Mouse (Mus musculus): ENCODE measurements at regions not wholly inside any gene's neighbourhood (a gene's known extent, or its start where the extent isn't known, plus 50 kb on each side); places are given as distances from the start of the nearest gene placed in this dataset.
"Not testable (repeated sequence)": the region's sequence is repeated elsewhere in the genome, so short reads cannot be mapped to it uniquely, and the experiment has no call there.

- no peak overlapping the region for H3K4me3 ChIP-seq
- ATAC-seq (replicated peaks): no peak
- no peaks in the 10 kb centered on the region for H3K9me3 ChIP-seq
- no peaks in the 10 kb centered on the region for H3K27me3 ChIP-seq (replicated peaks)
- H3K9ac ChIP-seq: no peak overlapping the region
- H3K36me3 ChIP-seq (replicated peaks): no peaks in the 10 kb centered on the region
- WGBS: 65% methylated on average over 7 of the region's 7 CpGs
- H3K4me1 ChIP-seq: peaks cover 21% of the 10 kb centered on the region
- H3K27ac ChIP-seq: no peak overlapping the region
- no peak overlapping the region for H3K4me2 ChIP-seq
These were observed 137.7 kb upstream of the Ubl3 start for GRCm38 (mm10) chr5:148690158-148690822.

GRCm38 (mm10) chr5:148689297-148689696 lies 136.7 kb upstream of the Ubl3 start:
- Histone ChIP-seq H3K27ac (0 out of 2 replicates have a peak overlapping the region, but pooled peaks have one; percentile 4), H3K36me3 (replicated peaks) (no peaks in the 10 kb centered on the region), H3K9me3 (no peaks in the 10 kb centered on the region), H3K4me2 (no peak overlapping the region), H3K4me1 (peaks cover 21% of the 10 kb centered on the region), H3K4me3 (no peak overlapping the region), H3K27me3 (replicated peaks) (no peaks in the 10 kb centered on the region), H3K9ac (no peak overlapping the region)
- WGBS: 82% methylated on average over 9 of the region's 9 CpGs
- ATAC-seq (replicated peaks): 0 out of 2 replicates have a peak, but pooled peaks have one; percentile 6

GRCm38 (mm10) chr5:148688501-148688900 lies 135.9 kb upstream of the Ubl3 start:
- H3K27me3 ChIP-seq (replicated peaks): no peaks in the 10 kb centered on the region
- H3K4me1 ChIP-seq: peaks cover 21% of the 10 kb centered on the region
- no peak overlapping the region for H3K9ac ChIP-seq
- H3K36me3 ChIP-seq (replicated peaks): no peaks in the 10 kb centered on the region
- H3K4me3 ChIP-seq: no peak overlapping the region
- peak overlapping the region; percentile 59 for H3K27ac ChIP-seq
- 42% methylated on average over 8 of the region's 8 CpGs for WGBS
- H3K4me2 ChIP-seq: no peak overlapping the region
- no peaks in the 10 kb centered on the region for H3K9me3 ChIP-seq
- ATAC-seq (replicated peaks): peak; percentile 48

DNA sequence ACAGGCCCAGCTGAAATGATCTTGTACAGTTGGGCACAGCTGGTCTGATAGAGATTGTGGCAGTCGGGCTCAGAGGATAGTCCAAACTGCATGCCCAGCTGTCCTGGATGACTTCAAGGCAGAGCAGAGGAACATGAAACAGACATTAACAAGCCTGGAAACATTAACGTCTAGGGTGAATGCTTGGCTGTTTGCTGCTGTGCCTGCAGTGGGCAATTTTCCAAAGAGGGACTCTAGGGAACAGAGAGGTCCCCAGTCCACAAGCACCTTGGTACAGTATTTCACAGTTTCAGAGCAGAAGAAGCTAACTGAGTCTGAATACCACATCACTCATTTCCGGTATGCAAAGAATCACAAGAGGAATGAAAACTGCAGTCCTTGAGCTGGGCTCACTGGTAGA lies 135.2 kb upstream of the Ubl3 start:
- no peak overlapping the region for H3K4me2 ChIP-seq
- no peak overlapping the region for H3K9ac ChIP-seq
- H3K4me3 ChIP-seq: no peak overlapping the region
- no peaks in the 10 kb centered on the region for H3K36me3 ChIP-seq (replicated peaks)
- H3K27ac ChIP-seq: peak overlapping the region; percentile 59; the same call in 1 of the 2 replicates
- no peaks in the 10 kb centered on the region for H3K27me3 ChIP-seq (replicated peaks)
- ATAC-seq (replicated peaks): no peak
- no peaks in the 10 kb centered on the region for H3K9me3 ChIP-seq
- peaks cover 21% of the 10 kb centered on the region for H3K4me1 ChIP-seq
- 72% methylated on average over 3 of the region's 3 CpGs for WGBS

- H3K27ac ChIP-seq: no peak overlapping the region
- ATAC-seq (replicated peaks): no peak
These were observed 131.6 kb upstream of the Ubl3 start for GRCm38 (mm10) chr5:148684216-148684615.

DNA sequence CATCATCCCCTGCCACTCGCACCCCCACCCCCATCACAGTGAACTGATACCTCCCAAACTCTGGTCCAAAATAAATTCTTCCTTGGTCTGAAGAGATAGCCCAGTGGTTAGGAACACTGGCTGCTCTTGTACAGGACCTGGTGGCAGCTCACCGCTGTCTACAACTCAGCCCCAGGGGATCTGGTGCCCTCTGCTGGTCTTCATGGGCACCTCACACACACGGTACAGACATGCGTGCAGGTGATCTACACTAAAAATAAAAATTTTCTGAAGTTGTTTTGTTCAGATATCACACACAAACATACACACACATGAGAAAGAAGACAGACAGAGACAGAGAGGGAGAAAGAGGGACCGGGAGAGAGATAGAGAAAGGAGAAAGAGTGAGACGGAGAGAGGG lies 130.0 kb upstream of the Ubl3 start:
- Histone ChIP-seq H3K9me3 (no peaks in the 10 kb centered on the region), H3K4me3 (no peak overlapping the region), H3K9ac (no peak overlapping the region), H3K4me1 (0 out of 2 replicates have a peak, but pooled peaks cover under 1% of the 10 kb centered on the region), H3K36me3 (replicated peaks) (no peaks in the 10 kb centered on the region), H3K4me2 (no peak overlapping the region), H3K27me3 (replicated peaks) (no peaks in the 10 kb centered on the region), H3K27ac (no peak overlapping the region)
- 95% methylated on average over 6 of the region's 6 CpGs for WGBS
- no peak for ATAC-seq (replicated peaks)

More at GRCm38 (mm10) chr5:148684216-148684615, 131.6 kb upstream of the Ubl3 start:
- Histone ChIP-seq H3K9me3 (no peaks in the 10 kb centered on the region), H3K4me2 (no peak overlapping the region), H3K4me1 (peaks cover 13% of the 10 kb centered on the region), H3K4me3 (no peak overlapping the region), H3K36me3 (replicated peaks) (no peaks in the 10 kb centered on the region), H3K27me3 (replicated peaks) (no peaks in the 10 kb centered on the region), H3K9ac (no peak overlapping the region)
- 78% methylated on average over 11 of the region's 11 CpGs for WGBS

DNA sequence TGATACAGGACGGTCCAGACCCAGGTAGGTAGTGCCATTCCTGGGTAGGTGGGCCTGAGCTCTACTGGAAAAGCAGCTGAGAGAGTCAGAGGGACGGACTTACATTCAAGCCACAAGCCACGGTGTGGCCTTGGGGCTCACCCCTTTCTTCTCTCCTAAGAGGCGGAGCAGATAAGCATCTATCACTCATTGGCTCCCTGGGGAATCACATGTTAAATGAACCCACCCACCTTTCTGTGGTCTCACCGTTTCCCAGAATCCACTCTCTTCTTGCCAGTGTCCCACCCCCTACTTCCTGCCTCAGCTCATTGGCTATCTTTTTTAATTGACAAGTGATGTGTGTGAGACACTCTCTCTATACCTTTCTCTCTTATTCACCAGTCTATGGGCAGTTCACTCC lies 127.8 kb upstream of the Ubl3 start:
- Histone ChIP-seq H3K9me3 (no peaks in the 10 kb centered on the region), H3K4me2 (no peak overlapping the region), H3K27ac (no peak overlapping the region), H3K4me3 (no peak overlapping the region), H3K4me1 (no peaks in the 10 kb centered on the region), H3K27me3 (replicated peaks) (no peaks in the 10 kb centered on the region), H3K9ac (no peak overlapping the region), H3K36me3 (replicated peaks) (no peaks in the 10 kb centered on the region)
- no peak for ATAC-seq (replicated peaks)
- WGBS: 89% methylated on average over 5 of the region's 5 CpGs

DNA sequence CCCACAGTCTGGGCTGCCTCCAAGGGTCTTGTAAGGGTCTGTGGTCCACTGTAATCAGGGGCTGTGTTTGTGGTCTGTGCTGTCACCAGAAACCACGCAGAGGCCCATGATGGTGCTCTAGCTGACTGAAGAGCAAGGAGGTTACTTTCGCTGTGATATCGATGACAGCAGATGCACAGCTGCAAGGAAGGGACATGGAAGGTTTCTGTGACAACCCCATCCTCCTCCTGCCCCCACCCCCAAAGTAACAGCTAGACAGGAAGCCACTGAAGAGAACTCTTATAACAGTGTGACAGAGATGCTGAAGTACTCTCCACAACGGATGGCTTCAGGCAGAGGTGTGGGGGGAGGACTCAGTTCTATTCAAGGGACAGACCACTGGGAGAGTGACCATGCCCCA lies 127.0 kb upstream of the Ubl3 start:
- H3K4me3 ChIP-seq: no peak overlapping the region
- H3K4me1 ChIP-seq: no peaks in the 10 kb centered on the region
- H3K9me3 ChIP-seq: no peaks in the 10 kb centered on the region
- no peak overlapping the region for H3K27ac ChIP-seq
- no peaks in the 10 kb centered on the region for H3K36me3 ChIP-seq (replicated peaks)
- no peak overlapping the region for H3K9ac ChIP-seq
- ATAC-seq (replicated peaks): no peak
- H3K4me2 ChIP-seq: no peak overlapping the region
- no peaks in the 10 kb centered on the region for H3K27me3 ChIP-seq (replicated peaks)
- WGBS: 91% methylated on average over 4 of the region's 4 CpGs

DNA sequence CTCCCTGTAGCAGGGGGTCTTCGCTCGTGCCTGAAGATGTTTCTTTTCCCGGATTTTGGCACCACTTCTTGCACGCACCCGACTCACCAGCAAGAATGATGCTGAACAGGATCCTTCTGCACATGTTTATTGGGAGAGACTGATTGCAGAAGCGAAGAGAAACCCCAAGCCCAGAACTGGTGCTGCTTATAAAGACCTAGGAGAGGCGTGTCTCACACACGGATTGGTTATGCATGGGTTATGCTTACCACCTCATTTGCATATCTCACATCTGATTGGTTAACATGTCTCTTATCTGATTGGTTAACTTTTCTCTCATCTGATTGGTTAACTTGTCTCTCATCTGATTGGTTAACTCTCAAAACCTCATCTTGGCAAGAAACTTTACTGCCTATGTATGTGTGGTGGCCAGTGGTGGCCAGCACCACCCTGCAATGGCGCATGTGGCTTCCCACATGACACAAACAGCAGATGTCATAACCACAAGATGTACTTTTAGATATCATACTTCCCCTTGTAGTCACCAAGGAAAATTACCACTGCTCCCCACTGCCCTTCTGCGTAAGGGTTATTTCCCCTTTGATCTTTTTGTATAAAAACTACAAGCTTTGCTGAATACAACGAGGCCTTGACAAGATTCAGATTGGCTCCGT lies 125.8 kb upstream of the Ubl3 start:
- H3K9ac ChIP-seq; H3K4me1 ChIP-seq; H3K27me3 ChIP-seq (replicated peaks); H3K36me3 ChIP-seq (replicated peaks); H3K9me3 ChIP-seq; H3K4me2 ChIP-seq; H3K4me3 ChIP-seq; H3K27ac ChIP-seq; ATAC-seq (replicated peaks): not testable (repeated sequence)
- WGBS: 95% methylated on average over 12 of the region's 12 CpGs

DNA sequence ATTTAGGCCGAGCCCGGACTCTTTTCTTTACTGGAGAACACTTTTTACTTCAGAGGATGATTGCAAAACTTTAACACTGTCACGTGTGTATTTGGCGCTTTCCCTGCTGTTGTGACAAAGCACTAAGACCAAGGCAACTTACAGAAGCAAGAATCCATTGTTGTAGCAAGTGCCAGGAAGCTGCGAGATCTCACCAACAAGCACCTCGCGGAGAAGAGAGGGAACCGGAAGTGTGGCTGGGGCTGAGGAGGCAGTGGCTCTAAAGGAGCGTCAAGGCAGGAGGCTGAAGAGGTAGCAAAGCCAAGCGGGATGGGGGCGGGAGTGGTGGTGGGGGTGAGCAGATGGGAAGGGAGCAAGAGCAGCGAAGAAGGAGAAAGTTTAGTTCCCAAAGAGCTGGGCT lies 121.7 kb upstream of the Ubl3 start:
- no peak overlapping the region for H3K9ac ChIP-seq
- no peak overlapping the region for H3K4me3 ChIP-seq
- no peak for ATAC-seq (replicated peaks)
- H3K27me3 ChIP-seq (replicated peaks): no peaks in the 10 kb centered on the region
- H3K36me3 ChIP-seq (replicated peaks): no peaks in the 10 kb centered on the region
- no peak overlapping the region for H3K27ac ChIP-seq
- 79% methylated on average over 12 of the region's 12 CpGs for WGBS
- no peak overlapping the region for H3K4me2 ChIP-seq
- no peaks in the 10 kb centered on the region for H3K9me3 ChIP-seq
- 0 out of 2 replicates have a peak, but pooled peaks cover 3% of the 10 kb centered on the region for H3K4me1 ChIP-seq

GRCm38 (mm10) chr5:148662281-148662741 lies 109.7 kb upstream of the Ubl3 start:
- Histone ChIP-seq H3K4me1 (peaks cover 12% of the 10 kb centered on the region), H3K4me2 (peak overlapping the region; percentile 22; the same call in 1 of the 2 replicates), H3K36me3 (replicated peaks) (no peaks in the 10 kb centered on the region), H3K27ac (peak overlapping the region; percentile 18), H3K4me3 (no peak overlapping the region), H3K9me3 (no peaks in the 10 kb centered on the region), H3K27me3 (replicated peaks) (no peaks in the 10 kb centered on the region), H3K9ac (no peak overlapping the region)
- WGBS: 60% methylated on average over 15 of the region's 15 CpGs
- peak; percentile 39; the same call in 1 of the 2 replicates for ATAC-seq (replicated peaks)

DNA sequence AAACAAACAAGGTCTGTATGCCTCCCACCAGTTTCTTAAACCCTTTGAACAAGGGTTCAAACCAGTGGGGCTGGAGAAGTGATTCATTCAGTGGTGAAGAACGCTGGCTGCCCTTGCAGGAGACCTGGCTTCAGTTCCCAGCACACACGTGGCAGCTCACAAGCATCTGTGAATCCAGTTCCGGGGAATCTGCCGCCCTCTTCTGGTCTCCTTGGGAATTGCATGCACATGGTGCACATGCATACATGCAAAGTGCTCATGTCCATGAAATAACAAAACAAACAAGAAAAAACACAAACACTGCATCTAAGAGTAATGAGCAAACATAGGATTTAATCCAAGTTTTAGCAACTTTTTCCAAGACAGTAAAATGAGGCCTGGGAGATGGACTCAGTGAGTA lies 108.5 kb upstream of the Ubl3 start:
- Histone ChIP-seq H3K36me3 (replicated peaks) (no peaks in the 10 kb centered on the region), H3K27ac (no peak overlapping the region), H3K27me3 (replicated peaks) (no peaks in the 10 kb centered on the region), H3K9me3 (no peaks in the 10 kb centered on the region), H3K9ac (no peak overlapping the region), H3K4me2 (no peak overlapping the region), H3K4me1 (peaks cover 12% of the 10 kb centered on the region), H3K4me3 (no peak overlapping the region)
- ATAC-seq (replicated peaks): no peak
- 78% methylated on average over 4 of the region's 4 CpGs for WGBS
